ENCODE assay signal across 9 mouse cellular contexts in genomic region chr9:64231171-64231570, GRCm38 (mm10). TPM values are rescaled to one million over a fixed set of nuclear protein-coding genes. Genes with fewer than 3 reads are reported as not detected.
DNase-seq lines count a peak whose midpoint lies in the region; ATAC-seq lines count a peak whose summit lies in the region.
"Had no signal": no experiment of that assay in that cellular context is flagged by ENCODE, and none has a peak within 500 bp of the region (broad histone marks: within the 10 kb centered on the region; RNA-seq: fewer than 3 reads in every experiment).

No protein-coding gene starts in this region.

- no peaks in the 10 kb centered on the region for H3K27me3 ChIP-seq in hindbrain, embryonic 12.5 days
- H3K27me3 ChIP-seq in hindbrain, embryonic 11.5 days (ENCODE audit: control insufficient read depth, insufficient read depth, low read length), result no peaks in the 10 kb centered on the region
- no peaks in the 10 kb centered on the region for H3K27me3 ChIP-seq in embryonic facial prominence, embryonic 10.5 days (replicated peaks; ENCODE audit: low read depth, poor library complexity, severe bottlenecking)
- no peaks in the 10 kb centered on the region for H3K27me3 ChIP-seq in heart, embryonic 15.5 days
- H3K27me3 ChIP-seq: midbrain, embryonic 15.5 days had no signal

- no peaks in the 10 kb centered on the region for H3K36me3 ChIP-seq in hindbrain, embryonic 12.5 days
- no peaks in the 10 kb centered on the region for H3K36me3 ChIP-seq in hindbrain, embryonic 11.5 days (ENCODE audit: control insufficient read depth, insufficient read depth, low read length)
- H3K36me3 ChIP-seq in embryonic facial prominence, embryonic 10.5 days (replicated peaks), result peaks cover 10% of the 10 kb centered on the region
- no peaks in the 10 kb centered on the region for H3K36me3 ChIP-seq in heart, embryonic 15.5 days
- H3K36me3 ChIP-seq: midbrain, embryonic 15.5 days had no signal

- H3K27ac ChIP-seq in hindbrain, embryonic 12.5 days, result peak overlapping the region; percentile 31; the same call in 1 of the 2 replicates
- no peak overlapping the region for H3K27ac ChIP-seq in hindbrain, embryonic 11.5 days (ENCODE audit: low read depth, low read length)
- H3K27ac ChIP-seq in embryonic facial prominence, embryonic 10.5 days (replicated peaks), result peak overlapping the region; percentile 52
- H3K27ac ChIP-seq in heart, embryonic 15.5 days, result peak overlapping the region; percentile 67
- H3K27ac ChIP-seq: midbrain, embryonic 15.5 days had no signal

- no peak overlapping the region for H3K4me2 ChIP-seq in hindbrain, embryonic 12.5 days (replicated peaks)
- H3K4me2 ChIP-seq in hindbrain, embryonic 11.5 days (replicated peaks; ENCODE audit: low read depth, low read length), result no peak overlapping the region
- no peak overlapping the region for H3K4me2 ChIP-seq in heart, embryonic 15.5 days
- H3K4me2 ChIP-seq: midbrain, embryonic 15.5 days had no signal

- H3K4me1 ChIP-seq in hindbrain, embryonic 12.5 days, result peaks cover 38% of the 10 kb centered on the region
- no peaks in the 10 kb centered on the region; the same call in 1 of the 2 replicates for H3K4me1 ChIP-seq in hindbrain, embryonic 11.5 days (replicated peaks; ENCODE audit: control insufficient read depth, insufficient read depth, low read length)
- H3K4me1 ChIP-seq in embryonic facial prominence, embryonic 10.5 days, result peaks cover 63% of the 10 kb centered on the region
- peaks cover 38% of the 10 kb centered on the region for H3K4me1 ChIP-seq in heart, embryonic 15.5 days (replicated peaks)

- no peak overlapping the region for H3K9ac ChIP-seq in hindbrain, embryonic 12.5 days
- H3K9ac ChIP-seq in hindbrain, embryonic 11.5 days (ENCODE audit: low read depth, low read length), result no peak overlapping the region
- H3K9ac ChIP-seq in heart, embryonic 15.5 days, result no peak overlapping the region
- H3K9ac ChIP-seq: midbrain, embryonic 15.5 days had no signal

- ATAC-seq in hindbrain, embryonic 12.5 days (ENCODE audit: low FRiP score), result no peak
- no peak for ATAC-seq in hindbrain, embryonic 11.5 days (ENCODE audit: low FRiP score)
- no peak for ATAC-seq in heart, embryonic 15.5 days (replicated peaks; ENCODE audit: insufficient number of reproducible peaks, insufficient read depth, low FRiP score, low read depth)
- ATAC-seq in cerebellum, adult (ENCODE audit: insufficient number of reproducible peaks, low FRiP score, low TSS enrichment), result no peak
- ATAC-seq: midbrain, embryonic 15.5 days had no signal

- DNase-seq in hindbrain, embryonic 11.5 days (ENCODE audit: low spot score), result no peak
- no peak for DNase-seq in embryonic facial prominence, embryonic 10.5 days (ENCODE audit: low spot score)
- DNase-seq in kidney, postnatal 10 days, result peak; percentile 47
- no peak for DNase-seq in thymus, postnatal 10 days (ENCODE audit: low spot score in 2 of 2)
- no peak for DNase-seq in urinary bladder, postnatal 36 days (ENCODE audit: low spot score in 2 of 2)

- no peak overlapping the region for H3K4me3 ChIP-seq in hindbrain, embryonic 12.5 days
- no peak overlapping the region for H3K4me3 ChIP-seq in hindbrain, embryonic 11.5 days (ENCODE audit: low read depth, low read length)
- H3K4me3 ChIP-seq in embryonic facial prominence, embryonic 10.5 days, result no peak overlapping the region
- no peak overlapping the region for H3K4me3 ChIP-seq in heart, embryonic 15.5 days
- H3K4me3 ChIP-seq: midbrain, embryonic 15.5 days had no signal

- H3K9me3 ChIP-seq in hindbrain, embryonic 12.5 days (replicated peaks), result no peaks in the 10 kb centered on the region
- no peaks in the 10 kb centered on the region for H3K9me3 ChIP-seq in hindbrain, embryonic 11.5 days (ENCODE audit: control insufficient read depth, low read length)
- no peaks in the 10 kb centered on the region for H3K9me3 ChIP-seq in embryonic facial prominence, embryonic 10.5 days
- H3K9me3 ChIP-seq in heart, embryonic 15.5 days (replicated peaks), result no peaks in the 10 kb centered on the region
- H3K9me3 ChIP-seq: midbrain, embryonic 15.5 days had no signal

- 71% methylated on average over 5 of the region's 5 CpGs for WGBS in hindbrain, embryonic 12.5 days
- 73% methylated on average over 5 of the region's 5 CpGs for WGBS in hindbrain, embryonic 11.5 days
- 56% methylated on average over 5 of the region's 5 CpGs for WGBS in embryonic facial prominence, embryonic 10.5 days
- 31% methylated on average over 5 of the region's 5 CpGs for WGBS in heart, embryonic 15.5 days

RNA-seq across cellular contexts. Expression of gene Uchl4, which starts 3.8 kb away (rescaled TPM):
- polyA plus RNA-seq in hindbrain, embryonic 12.5 days (2016; fragmentation: Nextera tagmentation; extraction: Ambion mirVana), result 3.6 and 4.0 TPM in 2 replicates
- polyA plus RNA-seq in hindbrain, embryonic 11.5 days (2014; fragmentation: Nextera tagmentation; extraction: Ambion mirVana), result 4.0 and 5.2 TPM in 2 replicates
- 3.9 and 4.4 TPM in 2 replicates for polyA plus RNA-seq in embryonic facial prominence, embryonic 10.5 days (2016; fragmentation: Nextera tagmentation; extraction: Ambion mirVana)
- polyA plus RNA-seq in heart, embryonic 15.5 days (2015; fragmentation: Nextera tagmentation; extraction: Ambion mirVana), result 1.3 and 2.0 TPM in 2 replicates

RNA-seq across cellular contexts. Expression of gene Map2k1, which starts 22.3 kb away (rescaled TPM):
- 74.4 and 75.0 TPM in 2 replicates for polyA plus RNA-seq in hindbrain, embryonic 12.5 days (2016; fragmentation: Nextera tagmentation; extraction: Ambion mirVana)
- polyA plus RNA-seq in hindbrain, embryonic 11.5 days (2014; fragmentation: Nextera tagmentation; extraction: Ambion mirVana), result 71.8 and 79.1 TPM in 2 replicates
- 82.6 and 89.3 TPM in 2 replicates for polyA plus RNA-seq in embryonic facial prominence, embryonic 10.5 days (2016; fragmentation: Nextera tagmentation; extraction: Ambion mirVana)
- 78.3 and 80.8 TPM in 2 replicates for polyA plus RNA-seq in heart, embryonic 15.5 days (2015; fragmentation: Nextera tagmentation; extraction: Ambion mirVana)

RNA-seq across cellular contexts. Expression of gene Tipin, which starts 50.2 kb away (rescaled TPM):
- 143 and 153 TPM in 2 replicates for polyA plus RNA-seq in hindbrain, embryonic 12.5 days (2016; fragmentation: Nextera tagmentation; extraction: Ambion mirVana)
- 226 and 233 TPM in 2 replicates for polyA plus RNA-seq in hindbrain, embryonic 11.5 days (2014; fragmentation: Nextera tagmentation; extraction: Ambion mirVana)
- 269 and 272 TPM in 2 replicates for polyA plus RNA-seq in embryonic facial prominence, embryonic 10.5 days (2016; fragmentation: Nextera tagmentation; extraction: Ambion mirVana)
- 98.0 and 113 TPM in 2 replicates for polyA plus RNA-seq in heart, embryonic 15.5 days (2015; fragmentation: Nextera tagmentation; extraction: Ambion mirVana)

RNA-seq across cellular contexts. Expression of gene Snapc5, which starts 52.1 kb away (rescaled TPM):
- polyA plus RNA-seq in hindbrain, embryonic 12.5 days (2016; fragmentation: Nextera tagmentation; extraction: Ambion mirVana), result 32.2 and 36.2 TPM in 2 replicates
- polyA plus RNA-seq in hindbrain, embryonic 11.5 days (2014; fragmentation: Nextera tagmentation; extraction: Ambion mirVana), result 33.4 and 37.4 TPM in 2 replicates
- polyA plus RNA-seq in embryonic facial prominence, embryonic 10.5 days (2016; fragmentation: Nextera tagmentation; extraction: Ambion mirVana), result 29.0 and 31.8 TPM in 2 replicates
- polyA plus RNA-seq in heart, embryonic 15.5 days (2015; fragmentation: Nextera tagmentation; extraction: Ambion mirVana), result 29.6 and 29.9 TPM in 2 replicates

RNA-seq across cellular contexts. Expression of gene Rpl4, which starts 58.0 kb away (rescaled TPM):
- 811 and 819 TPM in 2 replicates for polyA plus RNA-seq in hindbrain, embryonic 12.5 days (2016; fragmentation: Nextera tagmentation; extraction: Ambion mirVana)
- 1,100 and 1,121 TPM in 2 replicates for polyA plus RNA-seq in hindbrain, embryonic 11.5 days (2014; fragmentation: Nextera tagmentation; extraction: Ambion mirVana)
- 1,235 and 1,262 TPM in 2 replicates for polyA plus RNA-seq in embryonic facial prominence, embryonic 10.5 days (2016; fragmentation: Nextera tagmentation; extraction: Ambion mirVana)
- polyA plus RNA-seq in heart, embryonic 15.5 days (2015; fragmentation: Nextera tagmentation; extraction: Ambion mirVana), result 648 and 701 TPM in 2 replicates
